Mouse (Mus musculus): ENCODE measurements around the gene Ccdc92b.

DNA sequence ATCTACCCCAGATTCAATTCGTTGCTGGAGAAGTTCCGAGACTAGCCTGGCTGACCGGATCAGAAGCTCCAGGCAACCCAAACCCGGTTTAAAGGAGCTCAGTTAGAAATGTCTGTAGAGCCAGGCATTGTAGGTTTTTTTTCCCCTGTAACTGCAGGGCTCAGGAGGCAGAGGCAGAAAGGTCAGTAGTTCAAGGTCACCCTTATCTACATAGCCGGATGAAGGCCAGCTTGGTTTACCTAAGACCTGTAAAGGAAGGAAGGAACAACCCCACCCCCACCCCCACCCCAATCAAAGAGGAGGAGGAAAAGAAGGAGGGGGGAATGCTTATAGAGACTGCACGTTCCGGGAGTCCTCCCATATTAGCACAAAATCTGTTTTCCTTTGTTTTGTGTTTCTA, 8.0 kb upstream of the Ccdc92b start:
- TF ChIP-seq CTCF (IDR thresholded peaks at IDR 0.05; ENCODE audit: control insufficient read depth, insufficient read depth, low read length) (no peak), POLR2A (IDR thresholded peaks at IDR 0.05; ENCODE audit: borderline replicate concordance, control insufficient read depth, low read depth, low read length) (no peak)
